Mouse (Mus musculus) urinary bladder, postnatal 10 days (tissue): ENCODE measurements around the gene Cdh6.

ENCODE experiments used
- DNase-seq: peaks from one replicate; pipeline ENCODE4 v3.0.0; 2022; ENCODE audit warnings: low spot score

Gene Cdh6

DNA sequence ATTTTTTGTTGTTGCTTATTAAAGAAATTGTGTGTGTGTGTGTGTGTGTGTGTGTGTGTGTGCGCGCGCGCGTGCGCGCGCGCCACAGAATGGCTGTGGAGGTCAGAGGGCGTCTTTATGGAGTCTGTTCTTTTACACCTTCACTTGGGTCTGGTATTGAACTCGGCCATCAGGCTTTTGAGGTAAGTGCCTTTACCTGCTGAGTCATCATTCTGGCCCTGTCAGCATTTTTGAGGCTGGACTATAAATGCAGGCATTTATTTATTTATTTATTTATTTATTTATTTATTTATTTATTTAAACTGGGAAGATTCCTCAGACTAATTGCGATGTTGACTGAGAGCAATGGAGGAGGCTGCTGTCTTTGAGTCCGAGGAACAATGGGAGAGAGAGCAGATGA lies 109.8 kb downstream of the Cdh6 start:
- no peak for DNase-seq

DNA sequence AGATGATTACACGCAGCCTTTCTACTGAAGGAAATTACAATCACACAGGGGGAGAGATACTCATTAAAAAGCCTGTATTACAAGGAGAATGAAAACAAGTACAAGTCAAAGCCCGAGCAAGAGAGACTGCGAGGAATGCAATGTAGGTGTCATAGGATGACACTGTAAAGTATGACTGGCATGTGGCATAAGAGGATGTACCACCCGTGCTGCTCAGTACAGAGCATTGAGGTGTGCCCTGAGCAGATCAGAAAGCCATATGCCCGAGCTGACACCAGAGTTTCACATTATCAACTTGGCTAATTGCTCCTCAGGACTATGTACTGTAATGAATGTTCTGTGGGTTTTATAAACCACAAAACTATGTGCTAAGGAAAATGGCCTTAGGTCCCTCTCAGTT lies 115.7 kb downstream of the Cdh6 start:
- no peak for DNase-seq

DNA sequence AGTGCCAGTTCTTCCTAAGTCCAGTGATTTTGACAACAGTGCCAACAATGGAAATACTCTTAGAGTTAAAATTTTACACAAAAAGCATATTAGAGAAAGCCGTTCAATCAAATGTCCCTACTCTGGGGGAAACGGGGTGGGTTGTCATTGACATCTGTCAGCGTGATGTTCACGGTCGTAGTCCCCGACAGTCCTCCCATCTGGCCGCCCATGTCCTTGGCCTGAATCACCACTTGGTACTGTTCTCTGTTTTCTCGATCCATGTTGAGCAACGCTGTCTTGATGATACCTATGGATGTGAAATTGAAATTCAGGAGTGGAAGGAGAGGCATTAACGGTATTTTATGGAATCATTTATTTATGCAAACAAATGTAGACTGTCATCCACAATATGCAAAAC lies 116.2 kb downstream of the Cdh6 start:
- DNase-seq, result no peak

DNA sequence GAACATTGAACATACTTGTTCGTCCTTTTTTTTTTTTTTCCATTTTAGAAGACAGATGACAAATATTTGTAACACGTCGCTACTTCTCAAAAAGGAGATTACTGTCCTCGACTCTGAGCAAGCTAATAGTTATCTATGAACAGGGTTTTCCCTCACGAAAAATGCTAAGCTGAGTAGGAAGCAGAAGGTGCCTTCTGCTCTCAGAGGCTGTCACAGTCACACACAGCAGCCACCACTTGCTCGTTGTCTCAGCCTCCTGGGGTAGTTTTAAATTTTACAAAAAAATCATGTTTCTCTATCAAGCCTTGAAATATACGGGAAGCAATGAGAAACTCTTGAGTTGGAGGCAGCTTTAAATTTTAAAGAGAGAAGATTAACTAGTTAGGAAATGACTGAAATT lies 125.6 kb downstream of the Cdh6 start:
- DNase-seq, result no peak

DNA sequence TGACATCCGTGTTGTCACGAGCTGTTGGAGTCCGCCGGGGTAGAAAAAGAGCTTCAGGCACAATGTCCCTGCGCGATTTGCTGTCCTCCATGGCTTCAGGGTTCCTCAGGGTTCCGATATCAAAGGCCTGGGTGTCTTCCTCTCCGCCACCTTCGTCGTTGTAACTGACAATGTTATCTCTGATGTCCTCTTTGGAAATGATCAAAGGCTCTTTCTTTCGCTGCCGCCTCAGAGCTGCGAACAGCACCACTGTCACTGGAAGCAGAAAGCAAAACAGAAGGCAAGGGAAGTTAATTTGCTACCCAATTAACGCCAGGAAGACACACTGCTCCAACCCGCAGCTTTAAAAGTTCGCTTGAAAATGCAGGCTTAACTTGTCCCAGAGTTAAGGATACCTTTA lies 139.0 kb downstream of the Cdh6 start:
- DNase-seq, result no peak

DNA sequence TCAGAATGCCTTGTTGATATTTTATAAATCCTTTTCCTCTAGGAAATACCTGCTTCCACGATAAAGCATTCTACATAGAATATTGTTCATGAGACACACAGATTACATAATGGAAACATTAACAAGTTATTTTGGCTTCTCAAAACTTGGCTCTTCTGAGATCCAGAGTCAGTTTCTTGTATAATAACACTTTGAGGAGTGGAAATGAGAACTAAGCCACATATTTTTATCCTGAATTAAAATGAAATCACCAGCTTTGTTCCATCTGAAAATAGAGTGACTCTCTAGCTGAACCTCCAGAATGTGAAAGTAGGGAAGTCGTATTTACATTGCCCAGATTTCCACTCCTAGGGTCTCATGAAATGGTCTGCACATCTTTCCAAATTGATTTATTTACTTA lies 142.8 kb downstream of the Cdh6 start:
- DNase-seq, result no peak

DNA sequence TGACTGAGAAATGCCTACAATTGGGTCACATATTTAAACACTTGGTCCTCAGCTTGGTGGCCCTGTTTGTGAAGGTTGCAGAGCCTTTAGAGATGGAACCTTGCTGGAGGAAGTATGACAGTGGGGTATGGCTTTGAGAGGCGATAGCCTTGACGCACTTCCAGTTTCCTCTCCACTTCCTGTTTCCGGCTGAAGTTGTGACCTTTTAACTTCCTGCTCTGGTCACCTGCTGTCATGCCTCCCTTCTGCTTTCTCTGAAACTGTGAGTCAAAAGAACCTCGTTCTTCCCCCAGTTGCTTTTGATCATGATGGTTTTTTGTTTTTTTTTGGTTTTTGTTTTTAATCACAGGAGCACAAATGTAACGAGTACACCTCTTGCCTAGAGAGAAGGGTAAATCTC lies 146.0 kb downstream of the Cdh6 start:
- no peak for DNase-seq

DNA sequence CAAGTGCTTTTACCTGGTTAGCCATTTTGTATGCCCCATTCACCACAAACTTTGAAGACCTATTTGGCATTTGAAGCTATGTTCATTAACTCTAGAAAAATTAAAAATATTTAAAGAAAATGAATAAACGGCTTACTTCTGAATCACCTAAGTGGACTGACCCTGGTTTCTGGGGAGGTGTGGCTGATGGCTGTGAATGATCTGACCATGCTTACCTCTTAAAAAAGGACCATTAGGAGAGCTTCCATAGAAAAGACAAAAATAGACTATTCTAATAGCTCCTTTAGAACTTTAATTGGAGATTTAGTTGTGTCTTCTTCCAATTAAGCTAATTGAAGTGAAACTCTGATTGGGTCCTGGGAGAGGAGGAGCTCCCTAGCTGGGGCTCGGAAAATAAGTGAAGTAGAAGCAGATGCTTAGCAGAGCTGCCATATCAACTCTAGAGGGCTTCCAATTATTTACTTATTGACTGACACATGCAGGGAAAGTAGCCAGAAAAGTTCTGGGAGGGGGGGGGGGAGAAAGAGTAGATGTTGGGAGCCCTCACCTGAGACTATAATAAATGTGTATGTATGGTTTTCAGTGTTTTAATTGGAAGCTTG lies 156.6 kb downstream of the Cdh6 start:
- DNase-seq, result no peak

DNA sequence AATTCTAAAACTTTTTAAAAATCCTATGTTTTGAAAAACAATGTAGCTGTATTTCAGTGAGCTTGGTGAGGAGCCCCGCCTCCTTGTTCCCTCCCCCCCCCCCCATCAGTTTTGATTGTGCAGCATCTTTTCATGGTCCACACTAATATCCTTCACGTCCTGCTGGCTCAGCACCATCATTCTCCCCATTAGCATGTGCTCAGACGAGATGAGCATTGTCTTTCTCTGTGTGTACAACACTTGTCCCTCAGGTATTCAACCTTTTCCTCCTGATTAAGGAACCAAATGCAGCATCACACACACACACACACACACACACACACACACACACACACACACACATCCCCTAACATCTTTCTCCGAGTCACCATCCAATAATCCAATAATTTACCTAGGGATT lies 164.7 kb downstream of the Cdh6 start:
- no peak for DNase-seq

DNA sequence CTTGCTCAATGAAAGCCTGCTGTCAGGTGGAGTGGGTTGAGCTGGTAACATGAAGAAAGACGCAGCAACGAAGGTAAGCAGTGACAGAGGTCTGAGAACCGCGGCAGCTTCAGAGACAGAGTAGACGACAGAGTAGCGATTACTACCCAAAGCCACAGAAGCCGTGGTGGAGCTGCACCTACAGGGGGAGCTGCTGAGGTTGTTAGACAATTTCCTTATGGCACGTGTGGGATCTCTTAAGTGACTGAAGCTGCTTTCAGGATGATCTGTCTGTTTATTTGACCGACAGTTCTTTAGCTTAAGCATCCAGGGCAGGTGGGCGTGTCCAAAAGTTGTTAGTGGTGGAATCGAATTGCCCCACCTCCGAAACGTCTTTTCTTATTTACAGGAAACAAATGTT lies 167.5 kb downstream of the Cdh6 start:
- no peak for DNase-seq

DNA sequence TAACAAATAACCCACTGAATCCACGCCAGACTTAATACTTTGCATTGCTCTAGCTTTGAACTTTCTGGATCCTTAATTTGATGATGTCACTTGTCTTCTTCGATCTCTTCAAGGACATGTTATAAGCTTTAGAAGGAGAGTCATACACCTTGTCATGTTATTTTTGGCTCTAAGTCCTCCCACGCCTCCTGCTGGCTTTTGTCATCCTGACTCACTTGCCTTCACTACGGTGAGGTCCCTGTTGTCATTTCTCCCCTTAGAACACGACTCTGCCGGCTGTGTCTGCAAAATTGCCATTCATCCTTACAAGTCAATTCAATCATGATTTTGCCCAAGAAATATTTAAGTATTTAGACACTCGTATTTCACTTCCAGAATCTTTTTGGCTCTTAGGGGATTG lies 171.9 kb downstream of the Cdh6 start:
- no peak for DNase-seq

DNA sequence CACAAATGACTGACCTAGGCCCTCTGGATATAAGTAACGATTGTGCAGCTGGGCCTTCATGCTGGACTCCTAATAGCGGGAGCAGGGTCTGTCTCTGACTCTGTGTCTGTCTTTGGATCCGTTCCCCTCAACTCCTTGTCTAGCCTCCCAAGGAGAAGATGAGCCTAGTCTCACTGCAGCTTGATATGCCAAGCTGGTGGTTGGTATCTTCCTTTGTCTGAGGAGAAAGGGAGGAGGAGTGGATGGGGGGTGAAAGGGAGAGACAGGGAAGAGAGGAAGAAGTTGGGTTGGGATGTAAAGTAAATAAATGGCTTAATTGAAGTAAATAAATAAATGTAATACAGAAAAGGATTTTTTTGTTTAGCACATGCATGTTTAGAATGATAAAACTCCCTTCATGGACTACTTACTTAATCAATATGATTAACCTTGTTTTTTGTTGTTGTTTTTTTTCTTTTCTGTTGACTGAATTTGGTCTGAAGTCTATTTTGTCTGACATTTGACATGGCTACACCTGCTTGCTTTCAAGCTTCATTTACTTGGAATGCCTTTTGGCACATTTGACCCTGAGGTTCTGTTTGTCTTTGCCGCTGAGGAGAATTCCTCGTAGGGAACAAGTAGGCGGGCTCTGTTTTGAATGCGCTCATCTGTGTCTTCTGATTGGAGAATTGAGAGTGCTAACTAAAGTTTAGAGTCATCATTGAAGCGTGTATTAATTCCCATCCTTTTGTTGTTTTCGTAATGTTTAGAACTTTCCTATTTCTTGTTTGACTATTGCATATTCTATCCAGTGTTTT lies 178.7 kb downstream of the Cdh6 start:
- DNase-seq, result no peak
